Mouse (Mus musculus): ENCODE data around the gene Dnah1. TPM values are rescaled to one million over a fixed set of nuclear protein-coding genes. Genes with fewer than 3 reads are reported as not detected.
A peak's percentile ranks its signal among the peaks of the same experiment; 100 is the strongest.

Gene Dnah1
- polyA plus RNA-seq, 1 experiment from 2014 or later = 4.9 TPM

GRCm38 (mm10) chr14:31324851-31325250 is 1.2 kb upstream of the Dnah1 start:
- H3K36me3 ChIP-seq (ENCODE audit: control insufficient read depth, insufficient read depth, low read length) = no peaks in the 10 kb centered on the region
- no peak for ATAC-seq
- no peaks in the 10 kb centered on the region for H3K27me3 ChIP-seq (ENCODE audit: control insufficient read depth, insufficient read depth, low read depth, low read length)
- H3K4me2 ChIP-seq (ENCODE audit: low read length) = no peak overlapping the region
- no peaks in the 10 kb centered on the region for H3K9me3 ChIP-seq (replicated peaks; ENCODE audit: control insufficient read depth, low read length, poor library complexity, severe bottlenecking)
- no peak overlapping the region for H3K9ac ChIP-seq (ENCODE audit: low read depth, low read length)
- H3K27ac ChIP-seq (ENCODE audit: low read length) = no peak overlapping the region
- H3K4me3 ChIP-seq (ENCODE audit: low read depth, low read length) = no peak overlapping the region
- H3K4me1 ChIP-seq (ENCODE audit: control insufficient read depth, insufficient read depth, low read length) = 0 out of 2 replicates have a peak, but pooled peaks cover 2% of the 10 kb centered on the region
- 70% methylated on average over 10 of the region's 10 CpGs for WGBS

GRCm38 (mm10) chr14:31323189-31323588 is 507 bp downstream of the Dnah1 start:
- WGBS = 85% methylated on average over 4 of the region's 4 CpGs
- H3K27ac ChIP-seq (ENCODE audit: low read length) = no peak overlapping the region

GRCm38 (mm10) chr14:31322191-31322590 is 1.5 kb downstream of the Dnah1 start:
- no peak for ATAC-seq
- Histone ChIP-seq H3K4me3 (ENCODE audit: low read depth, low read length) (no peak overlapping the region), H3K9me3 (replicated peaks; ENCODE audit: control insufficient read depth, low read length, poor library complexity, severe bottlenecking) (no peaks in the 10 kb centered on the region), H3K4me2 (ENCODE audit: low read length) (no peak overlapping the region), H3K4me1 (ENCODE audit: control insufficient read depth, insufficient read depth, low read length) (0 out of 2 replicates have a peak, but pooled peaks cover 2% of the 10 kb centered on the region), H3K9ac (ENCODE audit: low read depth, low read length) (no peak overlapping the region), H3K36me3 (ENCODE audit: control insufficient read depth, insufficient read depth, low read length) (no peaks in the 10 kb centered on the region), H3K27me3 (ENCODE audit: control insufficient read depth, insufficient read depth, low read depth, low read length) (no peaks in the 10 kb centered on the region), H3K27ac (ENCODE audit: low read length) (no peak overlapping the region)
- WGBS = 93% methylated on average over 3 of the region's 3 CpGs

More at GRCm38 (mm10) chr14:31323189-31323588, 507 bp downstream of the Dnah1 start:
- H3K9me3 ChIP-seq (replicated peaks; ENCODE audit: control insufficient read depth, low read length, poor library complexity, severe bottlenecking) = no peaks in the 10 kb centered on the region
- ATAC-seq = no peak
- peak overlapping the region; percentile 48 for H3K4me2 ChIP-seq (ENCODE audit: low read length)
- H3K27me3 ChIP-seq (ENCODE audit: control insufficient read depth, insufficient read depth, low read depth, low read length) = no peaks in the 10 kb centered on the region
- no peak overlapping the region; the same call in 1 of the 2 replicates for H3K9ac ChIP-seq (ENCODE audit: low read depth, low read length)
- no peak overlapping the region for H3K4me3 ChIP-seq (ENCODE audit: low read depth, low read length)
- H3K4me1 ChIP-seq (ENCODE audit: control insufficient read depth, insufficient read depth, low read length) = 0 out of 2 replicates have a peak, but pooled peaks cover 2% of the 10 kb centered on the region
- H3K36me3 ChIP-seq (ENCODE audit: control insufficient read depth, insufficient read depth, low read length) = no peaks in the 10 kb centered on the region

- Histone ChIP-seq H3K9me3 (replicated peaks; ENCODE audit: control insufficient read depth, low read length, poor library complexity, severe bottlenecking) (no peaks in the 10 kb centered on the region), H3K9ac (ENCODE audit: low read depth, low read length) (no peak overlapping the region), H3K4me2 (ENCODE audit: low read length) (no peak overlapping the region), H3K4me3 (ENCODE audit: low read depth, low read length) (no peak overlapping the region), H3K27ac (ENCODE audit: low read length) (no peak overlapping the region), H3K27me3 (ENCODE audit: control insufficient read depth, insufficient read depth, low read depth, low read length) (no peaks in the 10 kb centered on the region), H3K4me1 (ENCODE audit: control insufficient read depth, insufficient read depth, low read length) (0 out of 2 replicates have a peak, but pooled peaks cover 2% of the 10 kb centered on the region), H3K36me3 (ENCODE audit: control insufficient read depth, insufficient read depth, low read length) (no peaks in the 10 kb centered on the region)
- 85% methylated on average over 11 of the region's 11 CpGs for WGBS
- no peak for ATAC-seq
These were observed 2.5 kb downstream of the Dnah1 start for GRCm38 (mm10) chr14:31321181-31321580.

- no peak overlapping the region for H3K4me2 ChIP-seq (ENCODE audit: low read length)
- no peak overlapping the region for H3K9ac ChIP-seq (ENCODE audit: low read depth, low read length)
- H3K27me3 ChIP-seq (ENCODE audit: control insufficient read depth, insufficient read depth, low read depth, low read length) = no peaks in the 10 kb centered on the region
- H3K4me1 ChIP-seq (ENCODE audit: control insufficient read depth, insufficient read depth, low read length) = 0 out of 2 replicates have a peak, but pooled peaks cover 2% of the 10 kb centered on the region
- no peak overlapping the region for H3K4me3 ChIP-seq (ENCODE audit: low read depth, low read length)
- 83% methylated on average over 10 of the region's 10 CpGs for WGBS
- no peak overlapping the region for H3K27ac ChIP-seq (ENCODE audit: low read length)
- no peaks in the 10 kb centered on the region for H3K36me3 ChIP-seq (ENCODE audit: control insufficient read depth, insufficient read depth, low read length)
- no peaks in the 10 kb centered on the region for H3K9me3 ChIP-seq (replicated peaks; ENCODE audit: control insufficient read depth, low read length, poor library complexity, severe bottlenecking)
- no peak for ATAC-seq
These were observed 4.2 kb downstream of the Dnah1 start for GRCm38 (mm10) chr14:31319546-31319945.

- no peaks in the 10 kb centered on the region for H3K36me3 ChIP-seq (ENCODE audit: control insufficient read depth, insufficient read depth, low read length)
- 87% methylated on average over 3 of the region's 3 CpGs for WGBS
- no peaks in the 10 kb centered on the region for H3K9me3 ChIP-seq (replicated peaks; ENCODE audit: control insufficient read depth, low read length, poor library complexity, severe bottlenecking)
- H3K4me1 ChIP-seq (ENCODE audit: control insufficient read depth, insufficient read depth, low read length) = no peaks in the 10 kb centered on the region
- no peaks in the 10 kb centered on the region for H3K27me3 ChIP-seq (ENCODE audit: control insufficient read depth, insufficient read depth, low read depth, low read length)
- H3K27ac ChIP-seq (ENCODE audit: low read length) = no peak overlapping the region
- no peak for ATAC-seq
- H3K9ac ChIP-seq (ENCODE audit: low read depth, low read length) = no peak overlapping the region
- no peak overlapping the region for H3K4me3 ChIP-seq (ENCODE audit: low read depth, low read length)
- H3K4me2 ChIP-seq (ENCODE audit: low read length) = no peak overlapping the region
These were observed 5.9 kb downstream of the Dnah1 start for GRCm38 (mm10) chr14:31317754-31318153.

- Histone ChIP-seq H3K27ac (ENCODE audit: low read length) (no peak overlapping the region), H3K9ac (ENCODE audit: low read depth, low read length) (no peak overlapping the region), H3K4me2 (ENCODE audit: low read length) (no peak overlapping the region), H3K4me1 (ENCODE audit: control insufficient read depth, insufficient read depth, low read length) (no peaks in the 10 kb centered on the region), H3K36me3 (ENCODE audit: control insufficient read depth, insufficient read depth, low read length) (no peaks in the 10 kb centered on the region), H3K27me3 (ENCODE audit: control insufficient read depth, insufficient read depth, low read depth, low read length) (no peaks in the 10 kb centered on the region), H3K9me3 (replicated peaks; ENCODE audit: control insufficient read depth, low read length, poor library complexity, severe bottlenecking) (no peaks in the 10 kb centered on the region), H3K4me3 (ENCODE audit: low read depth, low read length) (no peak overlapping the region)
- WGBS = 89% methylated on average over 12 of the region's 12 CpGs
- no peak for ATAC-seq
These were observed 7.1 kb downstream of the Dnah1 start for GRCm38 (mm10) chr14:31316613-31317012.

GRCm38 (mm10) chr14:31313192-31313591 is 10.5 kb downstream of the Dnah1 start:
- no peak for ATAC-seq
- no peaks in the 10 kb centered on the region for H3K4me1 ChIP-seq (ENCODE audit: control insufficient read depth, insufficient read depth, low read length)
- H3K9ac ChIP-seq (ENCODE audit: low read depth, low read length) = no peak overlapping the region
- no peak overlapping the region for H3K4me3 ChIP-seq (ENCODE audit: low read depth, low read length)
- no peaks in the 10 kb centered on the region for H3K9me3 ChIP-seq (replicated peaks; ENCODE audit: control insufficient read depth, low read length, poor library complexity, severe bottlenecking)
- H3K27ac ChIP-seq (ENCODE audit: low read length) = no peak overlapping the region
- no peak overlapping the region for H3K4me2 ChIP-seq (ENCODE audit: low read length)
- WGBS = 37% methylated on average over 3 of the region's 3 CpGs
- no peaks in the 10 kb centered on the region for H3K36me3 ChIP-seq (ENCODE audit: control insufficient read depth, insufficient read depth, low read length)
- no peaks in the 10 kb centered on the region for H3K27me3 ChIP-seq (ENCODE audit: control insufficient read depth, insufficient read depth, low read depth, low read length)

- Histone ChIP-seq H3K36me3 (ENCODE audit: control insufficient read depth, insufficient read depth, low read length) (no peaks in the 10 kb centered on the region), H3K4me2 (ENCODE audit: low read length) (no peak overlapping the region), H3K9ac (ENCODE audit: low read depth, low read length) (no peak overlapping the region), H3K27me3 (ENCODE audit: control insufficient read depth, insufficient read depth, low read depth, low read length) (no peaks in the 10 kb centered on the region), H3K9me3 (replicated peaks; ENCODE audit: control insufficient read depth, low read length, poor library complexity, severe bottlenecking) (no peaks in the 10 kb centered on the region), H3K4me3 (ENCODE audit: low read depth, low read length) (no peak overlapping the region), H3K27ac (ENCODE audit: low read length) (no peak overlapping the region), H3K4me1 (ENCODE audit: control insufficient read depth, insufficient read depth, low read length) (no peaks in the 10 kb centered on the region)
- no peak for ATAC-seq
- 86% methylated on average over 8 of the region's 8 CpGs for WGBS
These were observed 38.0 kb downstream of the Dnah1 start for GRCm38 (mm10) chr14:31285728-31286127.
